Mouse (Mus musculus) heart, embryonic 13.5 days (tissue): ENCODE results near the gene Tnp1. TPM values are rescaled to one million over a fixed set of nuclear protein-coding genes. Genes with fewer than 3 reads are reported as not detected.
A peak's percentile ranks its signal among the peaks of the same experiment; 100 is the strongest.

ENCODE experiments used
- ATAC-seq: fragments of 200-750 bp; cut with Nextera tagmentation; 2 replicates; pipeline ENCODE4 v1.8.0; 2017; ENCODE audit warnings: moderate TSS enrichment; ENCODE audit not compliant: insufficient number of reproducible peaks, low FRiP score, low TSS enrichment; ENCODE audit errors: extremely low read depth
- H3K27ac ChIP-seq: fragments of 300-500 bp; sonication (generic); replicated peaks from 2 replicates; pipeline ENCODE4 v1.5.1; 2015; ENCODE audit warnings: moderate library complexity, mild to moderate bottlenecking, inconsistent platforms
- H3K27me3 ChIP-seq: fragments of 300-500 bp; sonication (generic); replicated peaks from 2 replicates; pipeline ENCODE4 v1.6.1; 2015; ENCODE audit warnings: mild to moderate bottlenecking, inconsistent platforms
- H3K36me3 ChIP-seq: fragments of 300-500 bp; sonication (generic); 2 replicates; pipeline ENCODE4 v1.6.1; 2015; ENCODE audit warnings: mild to moderate bottlenecking, inconsistent platforms
- H3K4me1 ChIP-seq: fragments of 300-500 bp; sonication (generic); 2 replicates; pipeline ENCODE4 v1.6.1; 2015; ENCODE audit warnings: inconsistent platforms
- H3K4me2 ChIP-seq: fragments of 300-500 bp; sonication (generic); 2 replicates; pipeline ENCODE4 v1.6.1; 2015; ENCODE audit warnings: inconsistent platforms, mild to moderate bottlenecking, moderate library complexity
- H3K4me3 ChIP-seq: fragments of 300-500 bp; sonication (generic); 2 replicates; pipeline ENCODE4 v1.5.1; 2015; ENCODE audit warnings: moderate library complexity, mild to moderate bottlenecking, inconsistent platforms
- H3K9ac ChIP-seq: fragments of 300-500 bp; sonication (generic); 2 replicates; pipeline ENCODE4 v1.6.1; 2015; ENCODE audit warnings: inconsistent platforms, mild to moderate bottlenecking, moderate library complexity
- H3K9me3 ChIP-seq: fragments of 300-500 bp; sonication (generic); 2 replicates; pipeline ENCODE4 v1.6.1; 2016; ENCODE audit warnings: inconsistent platforms
- WGBS: fragments of 180-500 bp; shearing (Covaris S2); methylation state at CpG from one replicate; pipeline ENCODE4 v1.1.7; 2015; ENCODE audit warnings: mixed read lengths; 5-methylcytosine and 5-hydroxymethylcytosine counted together
- polyA plus RNA-seq: library from polyadenylated mRNA; unstranded; fragments of >200 nt; fragmentation: Nextera tagmentation; extraction: Ambion mirVana; gene quantifications from 2 replicates; pipeline ENCODE4 v1.2.1, GENCODE M21; 2015

Gene Tnp1
- polyA plus RNA-seq, 1 experiment from 2014 or later: not detected

- Histone ChIP-seq H3K36me3 (no peaks in the 10 kb centered on the region), H3K27me3 (no peaks in the 10 kb centered on the region), H3K4me3 (no peak overlapping the region), H3K9ac (no peak overlapping the region), H3K4me1 (peaks cover 45% of the 10 kb centered on the region), H3K27ac (peak overlapping the region; percentile 71), H3K4me2 (peak overlapping the region; percentile 29), H3K9me3 (no peaks in the 10 kb centered on the region)
- WGBS: 29% methylated on average over 10 of the region's 10 CpGs
- ATAC-seq: peak; percentile 34; the same call in 1 of the 2 replicates
Observed at GRCm38 (mm10) chr1:73043671-73044070, 28.0 kb upstream of the Tnp1 start.

- Histone ChIP-seq H3K4me2 (no peak overlapping the region), H3K9me3 (no peaks in the 10 kb centered on the region), H3K27ac (no peak overlapping the region), H3K9ac (no peak overlapping the region), H3K27me3 (no peaks in the 10 kb centered on the region), H3K4me1 (peaks cover 60% of the 10 kb centered on the region), H3K4me3 (no peak overlapping the region), H3K36me3 (no peaks in the 10 kb centered on the region)
- no peak for ATAC-seq
- 71% methylated on average over 3 of the region's 3 CpGs for WGBS
Observed at GRCm38 (mm10) chr1:73040691-73041425, 25.1 kb upstream of the Tnp1 start.

GRCm38 (mm10) chr1:73038532-73038931 lies 22.8 kb upstream of the Tnp1 start:
- no peak overlapping the region for H3K4me3 ChIP-seq
- H3K27me3 ChIP-seq: no peaks in the 10 kb centered on the region
- H3K9ac ChIP-seq: no peak overlapping the region
- WGBS: 26% methylated on average over 3 of the region's 3 CpGs
- H3K4me1 ChIP-seq: peaks cover 45% of the 10 kb centered on the region
- peak; percentile 55; the same call in 1 of the 2 replicates for ATAC-seq
- no peaks in the 10 kb centered on the region for H3K36me3 ChIP-seq
- H3K27ac ChIP-seq: peak overlapping the region; percentile 34
- H3K4me2 ChIP-seq: no peak overlapping the region; the same call in 1 of the 2 replicates
- no peaks in the 10 kb centered on the region for H3K9me3 ChIP-seq

GRCm38 (mm10) chr1:73036536-73036935 lies 20.8 kb upstream of the Tnp1 start:
- Histone ChIP-seq H3K9ac (no peak overlapping the region), H3K27ac (0 out of 2 replicates have a peak overlapping the region, but pooled peaks have one; percentile 8), H3K4me3 (no peak overlapping the region), H3K4me1 (peaks cover 35% of the 10 kb centered on the region), H3K9me3 (no peaks in the 10 kb centered on the region), H3K27me3 (no peaks in the 10 kb centered on the region), H3K4me2 (no peak overlapping the region), H3K36me3 (no peaks in the 10 kb centered on the region)
- ATAC-seq: no peak
- 66% methylated on average over 3 of the region's 3 CpGs for WGBS

GRCm38 (mm10) chr1:73035726-73036125 lies 20.0 kb upstream of the Tnp1 start:
- Histone ChIP-seq H3K4me3 (no peak overlapping the region), H3K9me3 (no peaks in the 10 kb centered on the region), H3K4me2 (no peak overlapping the region), H3K9ac (no peak overlapping the region), H3K4me1 (peaks cover 35% of the 10 kb centered on the region), H3K36me3 (no peaks in the 10 kb centered on the region), H3K27ac (no peak overlapping the region), H3K27me3 (no peaks in the 10 kb centered on the region)
- 74% methylated on average over 3 of the region's 3 CpGs for WGBS
- ATAC-seq: no peak

GRCm38 (mm10) chr1:73032491-73032890 lies 16.8 kb upstream of the Tnp1 start:
- Histone ChIP-seq H3K4me2 (no peak overlapping the region), H3K4me3 (no peak overlapping the region), H3K9ac (no peak overlapping the region), H3K9me3 (no peaks in the 10 kb centered on the region), H3K36me3 (no peaks in the 10 kb centered on the region), H3K4me1 (peaks cover 9% of the 10 kb centered on the region; the same call in 1 of the 2 replicates), H3K27me3 (no peaks in the 10 kb centered on the region), H3K27ac (no peak overlapping the region)
- WGBS: 78% methylated on average over 5 of the region's 5 CpGs
- ATAC-seq: no peak

- ATAC-seq: no peak
- H3K4me1 ChIP-seq: peaks cover 20% of the 10 kb centered on the region
- WGBS: 81% methylated on average over 6 of the region's 6 CpGs
- no peaks in the 10 kb centered on the region for H3K36me3 ChIP-seq
- no peak overlapping the region for H3K9ac ChIP-seq
- no peak overlapping the region for H3K4me2 ChIP-seq
- no peaks in the 10 kb centered on the region for H3K27me3 ChIP-seq
- no peak overlapping the region for H3K4me3 ChIP-seq
- no peak overlapping the region for H3K27ac ChIP-seq
- H3K9me3 ChIP-seq: no peaks in the 10 kb centered on the region
Observed at GRCm38 (mm10) chr1:73028741-73029140, 13.0 kb upstream of the Tnp1 start.

- Histone ChIP-seq H3K27me3 (no peaks in the 10 kb centered on the region), H3K9me3 (no peaks in the 10 kb centered on the region), H3K4me1 (peaks cover 20% of the 10 kb centered on the region), H3K9ac (no peak overlapping the region), H3K4me3 (no peak overlapping the region), H3K27ac (no peak overlapping the region), H3K36me3 (no peaks in the 10 kb centered on the region), H3K4me2 (no peak overlapping the region)
- ATAC-seq: no peak
- WGBS: 65% methylated on average over 4 of the region's 4 CpGs
Observed at GRCm38 (mm10) chr1:73027381-73027780, 11.7 kb upstream of the Tnp1 start.

- Histone ChIP-seq H3K4me3 (no peak overlapping the region), H3K27ac (no peak overlapping the region), H3K4me1 (peaks cover 20% of the 10 kb centered on the region), H3K36me3 (no peaks in the 10 kb centered on the region), H3K9ac (no peak overlapping the region), H3K27me3 (no peaks in the 10 kb centered on the region), H3K4me2 (no peak overlapping the region), H3K9me3 (no peaks in the 10 kb centered on the region)
- WGBS: 41% methylated on average over 5 of the region's 5 CpGs
- no peak for ATAC-seq
Observed at GRCm38 (mm10) chr1:73026786-73027299, 11.1 kb upstream of the Tnp1 start.

- no peak for ATAC-seq
- H3K9ac ChIP-seq: no peak overlapping the region
- no peaks in the 10 kb centered on the region for H3K9me3 ChIP-seq
- no peaks in the 10 kb centered on the region for H3K36me3 ChIP-seq
- H3K27me3 ChIP-seq: no peaks in the 10 kb centered on the region
- no peak overlapping the region for H3K4me3 ChIP-seq
- no peak overlapping the region for H3K27ac ChIP-seq
- no peak overlapping the region for H3K4me2 ChIP-seq
- 62% methylated on average over 3 of the region's 3 CpGs for WGBS
- H3K4me1 ChIP-seq: peaks cover 20% of the 10 kb centered on the region
Observed at GRCm38 (mm10) chr1:73026157-73026556, 10.4 kb upstream of the Tnp1 start.

- Histone ChIP-seq H3K36me3 (no peaks in the 10 kb centered on the region), H3K4me2 (no peak overlapping the region), H3K27ac (no peak overlapping the region), H3K4me1 (peaks cover 4% of the 10 kb centered on the region; the same call in 1 of the 2 replicates), H3K9ac (no peak overlapping the region), H3K27me3 (no peaks in the 10 kb centered on the region), H3K4me3 (no peak overlapping the region), H3K9me3 (no peaks in the 10 kb centered on the region)
- ATAC-seq: no peak
- WGBS: 94% methylated on average over 1 of the region's 1 CpGs
Observed at GRCm38 (mm10) chr1:73006847-73007246, 8.9 kb downstream of the Tnp1 start.

GRCm38 (mm10) chr1:73004890-73005289 lies 10.8 kb downstream of the Tnp1 start:
- Histone ChIP-seq H3K4me1 (peaks cover 4% of the 10 kb centered on the region; the same call in 1 of the 2 replicates), H3K4me3 (no peak overlapping the region), H3K9ac (no peak overlapping the region), H3K9me3 (no peaks in the 10 kb centered on the region), H3K4me2 (no peak overlapping the region), H3K27me3 (no peaks in the 10 kb centered on the region), H3K27ac (no peak overlapping the region), H3K36me3 (no peaks in the 10 kb centered on the region)
- ATAC-seq: no peak
- 86% methylated on average over 2 of the region's 2 CpGs for WGBS
